Mouse (Mus musculus): ENCODE results near the gene Cpox.
"Not testable (repeated sequence)": the region's sequence is repeated elsewhere in the genome, so short reads cannot be mapped to it uniquely, and the experiment has no call there.

DNA sequence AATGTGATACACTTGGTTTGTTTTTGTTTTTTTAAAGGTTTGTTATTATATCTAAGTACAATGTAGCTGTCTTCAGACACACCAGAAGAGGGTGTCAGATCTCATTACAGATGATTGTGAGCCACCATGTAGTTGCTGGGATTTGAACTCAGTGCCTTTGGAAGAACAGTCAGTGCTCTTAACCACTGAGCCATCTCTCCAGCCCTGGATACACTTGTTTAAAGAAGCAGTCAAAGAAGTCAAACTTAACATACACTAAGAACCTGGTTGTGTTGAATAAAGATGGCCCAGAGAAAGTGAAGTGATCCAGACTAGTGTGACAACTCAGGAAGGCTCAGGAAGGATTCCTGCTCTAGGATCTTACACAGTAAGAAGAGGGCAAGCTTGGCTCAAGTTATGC is 5.0 kb upstream of the Cpox start:
- not testable (repeated sequence) for TF ChIP-seq GATA1, TAL1 (IDR thresholded peaks at IDR 0.05; ENCODE audit: low read length)
